Mouse (Mus musculus): ENCODE data around the gene Tspan11. TPM values are rescaled to one million over a fixed set of nuclear protein-coding genes. Genes with fewer than 3 reads are reported as not detected.

Gene Tspan11
- polyA plus RNA-seq, 1 experiment from 2014 or later = 8.4 TPM

GRCm38 (mm10) chr6:127894999-127895398 lies 7.6 kb downstream of the Tspan11 start:
- Histone ChIP-seq H3K27me3 (ENCODE audit: control insufficient read depth, insufficient read depth, low read length) (no peaks in the 10 kb centered on the region), H3K36me3 (ENCODE audit: control insufficient read depth, insufficient read depth, low read length) (no peaks in the 10 kb centered on the region), H3K4me1 (ENCODE audit: control insufficient read depth, insufficient read depth, low read length) (peaks cover 4% of the 10 kb centered on the region; the same call in 1 of the 2 replicates), H3K9ac (replicated peaks; ENCODE audit: low read length) (no peak overlapping the region), H3K4me2 (ENCODE audit: low read length) (no peak overlapping the region), H3K27ac (replicated peaks; ENCODE audit: low read depth, low read length) (no peak overlapping the region), H3K4me3 (replicated peaks; ENCODE audit: low read depth, low read length) (no peak overlapping the region), H3K9me3 (ENCODE audit: control insufficient read depth, low read length) (no peaks in the 10 kb centered on the region)
- DNase-seq (no peak), ATAC-seq (ENCODE audit: low FRiP score, low TSS enrichment) (no peak)
- 33% methylated on average over 6 of the region's 6 CpGs for WGBS

DNA sequence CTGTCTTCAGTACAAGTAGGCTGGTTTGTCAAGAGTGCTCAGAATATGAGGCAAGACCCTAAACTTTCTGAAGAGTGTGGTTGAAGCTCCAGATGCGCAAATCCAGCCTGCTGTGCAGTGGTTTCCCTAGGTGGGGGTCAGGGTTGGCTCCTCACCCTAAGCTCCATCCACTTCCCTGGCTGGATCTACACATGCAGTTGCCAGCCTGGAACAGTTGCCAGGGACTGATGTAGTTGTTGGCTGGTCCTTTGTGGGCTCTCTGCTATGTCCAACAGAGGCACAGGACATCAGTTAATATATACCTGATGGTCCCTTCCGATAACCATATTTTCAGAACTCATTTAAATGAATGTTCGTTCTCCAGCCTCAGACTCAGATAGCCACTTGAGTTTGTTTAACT lies 9.0 kb downstream of the Tspan11 start:
- H3K4me3 ChIP-seq (replicated peaks; ENCODE audit: low read depth, low read length) = no peak overlapping the region
- no peaks in the 10 kb centered on the region for H3K36me3 ChIP-seq (ENCODE audit: control insufficient read depth, insufficient read depth, low read length)
- peaks cover 4% of the 10 kb centered on the region; the same call in 1 of the 2 replicates for H3K4me1 ChIP-seq (ENCODE audit: control insufficient read depth, insufficient read depth, low read length)
- DNase-seq (no peak), ATAC-seq (ENCODE audit: low FRiP score, low TSS enrichment) (no peak)
- no peak overlapping the region for H3K27ac ChIP-seq (replicated peaks; ENCODE audit: low read depth, low read length)
- H3K4me2 ChIP-seq (ENCODE audit: low read length) = no peak overlapping the region
- H3K9ac ChIP-seq (replicated peaks; ENCODE audit: low read length) = no peak overlapping the region
- H3K9me3 ChIP-seq (ENCODE audit: control insufficient read depth, low read length) = no peaks in the 10 kb centered on the region
- 92% methylated on average over 3 of the region's 3 CpGs for WGBS
- H3K27me3 ChIP-seq (ENCODE audit: control insufficient read depth, insufficient read depth, low read length) = no peaks in the 10 kb centered on the region

DNA sequence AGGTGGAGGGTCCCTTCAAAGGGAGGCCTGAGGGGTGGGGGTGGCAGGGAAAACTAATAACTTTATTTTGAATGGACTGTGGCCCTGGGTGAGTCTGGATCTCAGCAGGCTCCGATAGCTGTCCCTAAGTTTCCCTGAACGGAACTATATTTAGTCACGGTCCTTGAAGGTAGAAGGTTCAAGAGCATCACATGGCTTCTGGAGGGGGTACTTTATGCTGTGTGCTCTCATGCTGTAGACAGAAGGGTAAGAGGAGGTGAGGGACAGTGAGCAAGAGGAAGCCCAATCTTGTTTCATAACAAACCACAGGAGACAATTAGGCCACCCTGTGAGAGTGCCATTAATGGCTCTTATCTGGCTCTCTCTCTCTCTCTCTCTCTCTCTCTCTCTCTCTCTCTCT lies 10.0 kb downstream of the Tspan11 start:
- Histone ChIP-seq H3K27me3 (ENCODE audit: control insufficient read depth, insufficient read depth, low read length) (no peaks in the 10 kb centered on the region), H3K27ac (replicated peaks; ENCODE audit: low read depth, low read length) (no peak overlapping the region), H3K4me2 (ENCODE audit: low read length) (no peak overlapping the region), H3K9me3 (ENCODE audit: control insufficient read depth, low read length) (no peaks in the 10 kb centered on the region), H3K9ac (replicated peaks; ENCODE audit: low read length) (no peak overlapping the region), H3K4me1 (ENCODE audit: control insufficient read depth, insufficient read depth, low read length) (peaks cover 4% of the 10 kb centered on the region; the same call in 1 of the 2 replicates), H3K4me3 (replicated peaks; ENCODE audit: low read depth, low read length) (no peak overlapping the region), H3K36me3 (ENCODE audit: control insufficient read depth, insufficient read depth, low read length) (no peaks in the 10 kb centered on the region)
- ATAC-seq (ENCODE audit: low FRiP score, low TSS enrichment) (no peak), DNase-seq (no peak)
- 88% methylated on average over 3 of the region's 3 CpGs for WGBS

DNA sequence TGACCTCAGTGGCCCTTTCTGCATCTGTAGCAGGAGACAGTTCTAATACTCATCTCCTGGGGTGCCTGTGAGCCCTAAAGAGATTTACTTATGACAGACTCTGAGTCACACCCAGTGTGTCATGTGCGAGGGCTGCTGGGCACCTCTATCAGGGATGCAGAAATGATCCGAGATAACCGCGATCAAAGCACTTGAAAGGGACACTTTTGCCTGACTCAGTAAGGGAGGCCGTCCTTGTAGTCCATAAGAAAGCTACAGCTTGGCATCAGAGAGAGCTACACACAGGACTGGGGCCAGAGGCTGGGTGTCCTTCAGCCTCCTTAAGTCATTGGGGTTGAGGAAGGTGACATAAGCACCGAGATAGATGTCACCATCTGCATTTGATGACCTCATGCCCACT lies 12.7 kb downstream of the Tspan11 start:
- Histone ChIP-seq H3K27ac (replicated peaks; ENCODE audit: low read depth, low read length) (no peak overlapping the region), H3K36me3 (ENCODE audit: control insufficient read depth, insufficient read depth, low read length) (no peaks in the 10 kb centered on the region), H3K4me1 (ENCODE audit: control insufficient read depth, insufficient read depth, low read length) (peaks cover 4% of the 10 kb centered on the region; the same call in 1 of the 2 replicates), H3K4me2 (ENCODE audit: low read length) (no peak overlapping the region), H3K4me3 (replicated peaks; ENCODE audit: low read depth, low read length) (no peak overlapping the region), H3K9me3 (ENCODE audit: control insufficient read depth, low read length) (no peaks in the 10 kb centered on the region), H3K27me3 (ENCODE audit: control insufficient read depth, insufficient read depth, low read length) (no peaks in the 10 kb centered on the region), H3K9ac (replicated peaks; ENCODE audit: low read length) (no peak overlapping the region)
- ATAC-seq (ENCODE audit: low FRiP score, low TSS enrichment) (no peak), DNase-seq (no peak)
- 93% methylated on average over 6 of the region's 6 CpGs for WGBS

DNA sequence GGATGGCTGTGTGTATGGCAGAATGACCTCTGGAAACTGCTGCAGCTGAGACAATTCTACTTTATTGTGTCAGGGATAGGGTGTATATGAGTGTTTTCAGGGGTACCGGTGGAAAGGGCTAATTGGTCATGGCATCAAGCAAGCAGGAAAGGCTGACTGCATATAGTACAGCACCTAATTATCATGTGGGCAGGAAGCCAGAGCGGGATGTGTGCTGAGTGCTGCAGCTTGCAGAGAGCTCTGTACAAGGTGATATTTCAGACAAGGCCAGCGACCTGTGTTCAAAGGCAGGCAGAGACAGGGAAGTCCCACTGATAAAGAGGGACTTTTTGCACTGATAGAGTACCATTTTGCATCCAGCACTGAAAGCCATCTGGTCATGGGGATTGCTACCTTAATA lies 13.9 kb downstream of the Tspan11 start:
- no peaks in the 10 kb centered on the region for H3K36me3 ChIP-seq (ENCODE audit: control insufficient read depth, insufficient read depth, low read length)
- DNase-seq (peak; percentile 28), ATAC-seq (ENCODE audit: low FRiP score, low TSS enrichment) (no peak)
- peaks cover 4% of the 10 kb centered on the region; the same call in 1 of the 2 replicates for H3K4me1 ChIP-seq (ENCODE audit: control insufficient read depth, insufficient read depth, low read length)
- H3K27me3 ChIP-seq (ENCODE audit: control insufficient read depth, insufficient read depth, low read length) = no peaks in the 10 kb centered on the region
- H3K9me3 ChIP-seq (ENCODE audit: control insufficient read depth, low read length) = no peaks in the 10 kb centered on the region
- 67% methylated on average over 3 of the region's 3 CpGs for WGBS
- no peak overlapping the region for H3K27ac ChIP-seq (replicated peaks; ENCODE audit: low read depth, low read length)
- no peak overlapping the region for H3K4me2 ChIP-seq (ENCODE audit: low read length)
- H3K4me3 ChIP-seq (replicated peaks; ENCODE audit: low read depth, low read length) = no peak overlapping the region
- no peak overlapping the region for H3K9ac ChIP-seq (replicated peaks; ENCODE audit: low read length)

DNA sequence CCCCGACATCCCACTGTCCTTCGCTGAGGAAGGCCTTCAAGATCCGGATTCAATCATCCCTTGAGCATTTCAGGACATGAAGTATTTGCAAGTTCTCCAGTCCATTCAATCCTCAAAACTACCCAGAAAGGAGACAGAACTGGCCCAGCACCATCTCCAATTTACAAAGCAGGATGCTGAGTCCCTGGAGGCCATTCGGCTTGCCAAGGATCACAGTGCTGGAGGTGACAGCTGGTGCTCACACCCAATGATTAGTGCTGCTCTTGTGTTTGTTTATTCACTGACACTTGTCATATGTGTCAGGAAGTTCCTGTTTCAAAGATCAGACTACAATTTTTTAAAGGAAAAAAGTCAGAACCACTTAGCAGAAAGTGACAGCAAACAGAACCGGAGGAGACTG lies 14.3 kb downstream of the Tspan11 start:
- H3K36me3 ChIP-seq (ENCODE audit: control insufficient read depth, insufficient read depth, low read length) = no peaks in the 10 kb centered on the region
- no peaks in the 10 kb centered on the region for H3K9me3 ChIP-seq (ENCODE audit: control insufficient read depth, low read length)
- no peak overlapping the region for H3K4me3 ChIP-seq (replicated peaks; ENCODE audit: low read depth, low read length)
- 80% methylated on average over 5 of the region's 5 CpGs for WGBS
- peaks cover 4% of the 10 kb centered on the region; the same call in 1 of the 2 replicates for H3K4me1 ChIP-seq (ENCODE audit: control insufficient read depth, insufficient read depth, low read length)
- peak; percentile 55 for DNase-seq
- H3K27ac ChIP-seq (replicated peaks; ENCODE audit: low read depth, low read length) = no peak overlapping the region
- ATAC-seq (ENCODE audit: low FRiP score, low TSS enrichment) = no peak
- no peak overlapping the region for H3K9ac ChIP-seq (replicated peaks; ENCODE audit: low read length)
- H3K27me3 ChIP-seq (ENCODE audit: control insufficient read depth, insufficient read depth, low read length) = no peaks in the 10 kb centered on the region
- H3K4me2 ChIP-seq (ENCODE audit: low read length) = no peak overlapping the region

- Histone ChIP-seq H3K9me3 (ENCODE audit: control insufficient read depth, low read length) (no peaks in the 10 kb centered on the region), H3K27me3 (ENCODE audit: control insufficient read depth, insufficient read depth, low read length) (no peaks in the 10 kb centered on the region), H3K4me2 (ENCODE audit: low read length) (no peak overlapping the region), H3K9ac (replicated peaks; ENCODE audit: low read length) (no peak overlapping the region), H3K27ac (replicated peaks; ENCODE audit: low read depth, low read length) (no peak overlapping the region), H3K4me3 (replicated peaks; ENCODE audit: low read depth, low read length) (no peak overlapping the region), H3K4me1 (ENCODE audit: control insufficient read depth, insufficient read depth, low read length) (no peaks in the 10 kb centered on the region), H3K36me3 (ENCODE audit: control insufficient read depth, insufficient read depth, low read length) (no peaks in the 10 kb centered on the region)
- WGBS = 85% methylated on average over 8 of the region's 8 CpGs
- DNase-seq (no peak), ATAC-seq (ENCODE audit: low FRiP score, low TSS enrichment) (no peak)
Observed at GRCm38 (mm10) chr6:127902559-127902958, 15.2 kb downstream of the Tspan11 start.

DNA sequence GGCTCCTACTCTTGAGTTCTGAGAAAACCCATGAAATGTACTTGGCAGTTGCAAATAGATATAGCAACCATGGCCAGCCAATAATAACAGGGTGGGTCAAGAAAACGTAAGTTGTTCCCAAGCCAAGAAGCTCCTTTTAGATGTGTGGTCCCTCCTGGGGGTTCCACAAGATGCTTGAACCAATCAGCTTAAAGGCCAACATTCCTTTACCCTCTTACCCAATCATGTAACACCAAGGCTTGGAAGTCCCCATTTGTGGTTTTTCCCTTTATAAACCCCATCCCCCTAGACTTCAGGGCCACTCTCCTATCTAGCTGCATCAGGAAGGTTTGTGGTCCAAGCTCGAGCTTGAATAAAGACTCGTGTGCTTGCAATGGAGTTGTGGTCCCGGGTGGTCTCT lies 23.2 kb downstream of the Tspan11 start:
- H3K4me3 ChIP-seq (replicated peaks; ENCODE audit: low read depth, low read length) = no peak overlapping the region
- ATAC-seq (ENCODE audit: low FRiP score, low TSS enrichment) (no peak), DNase-seq (no peak)
- WGBS = 87% methylated on average over 4 of the region's 4 CpGs
- H3K36me3 ChIP-seq (ENCODE audit: control insufficient read depth, insufficient read depth, low read length) = no peaks in the 10 kb centered on the region
- H3K9ac ChIP-seq (replicated peaks; ENCODE audit: low read length) = no peak overlapping the region
- no peak overlapping the region for H3K27ac ChIP-seq (replicated peaks; ENCODE audit: low read depth, low read length)
- H3K9me3 ChIP-seq (ENCODE audit: control insufficient read depth, low read length) = no peaks in the 10 kb centered on the region
- H3K4me1 ChIP-seq (ENCODE audit: control insufficient read depth, insufficient read depth, low read length) = no peaks in the 10 kb centered on the region
- H3K27me3 ChIP-seq (ENCODE audit: control insufficient read depth, insufficient read depth, low read length) = no peaks in the 10 kb centered on the region
- H3K4me2 ChIP-seq (ENCODE audit: low read length) = no peak overlapping the region

GRCm38 (mm10) chr6:127911687-127912086 lies 24.3 kb downstream of the Tspan11 start:
- DNase-seq = no peak
- no peak overlapping the region for H3K4me3 ChIP-seq (replicated peaks; ENCODE audit: low read depth, low read length)

More at GRCm38 (mm10) chr6:127911687-127912086, 24.3 kb downstream of the Tspan11 start:
- no peaks in the 10 kb centered on the region for H3K36me3 ChIP-seq (ENCODE audit: control insufficient read depth, insufficient read depth, low read length)
- no peaks in the 10 kb centered on the region for H3K4me1 ChIP-seq (ENCODE audit: control insufficient read depth, insufficient read depth, low read length)
- H3K9me3 ChIP-seq (ENCODE audit: control insufficient read depth, low read length) = no peaks in the 10 kb centered on the region
- no peaks in the 10 kb centered on the region for H3K27me3 ChIP-seq (ENCODE audit: control insufficient read depth, insufficient read depth, low read length)
- H3K27ac ChIP-seq (replicated peaks; ENCODE audit: low read depth, low read length) = no peak overlapping the region
- no peak for ATAC-seq (ENCODE audit: low FRiP score, low TSS enrichment)
- no peak overlapping the region for H3K4me2 ChIP-seq (ENCODE audit: low read length)
- H3K9ac ChIP-seq (replicated peaks; ENCODE audit: low read length) = no peak overlapping the region
- 67% methylated on average over 4 of the region's 4 CpGs for WGBS

Measured in midbrain, embryonic 14.5 days (tissue).